Mouse (Mus musculus) heart, adult 2 months (tissue): ENCODE results near the gene Lin54.

Experiments used
- CTCF ChIP-seq: fragments of 200-600 bp; IDR thresholded peaks from 2 replicates; pipeline ENCODE4 v1.8.1; 2022; ENCODE audit warnings: antibody characterized with exemption, mild to moderate bottlenecking, moderate library complexity
- EP300 ChIP-seq: fragments of 200-500 bp; IDR thresholded peaks from 2 replicates; pipeline ENCODE4 v1.6.1; 2011; ENCODE audit warnings: low read depth, low read length, control low read depth; ENCODE audit not compliant: insufficient read depth
- POLR2A ChIP-seq: fragments of 200-500 bp; IDR thresholded peaks from 2 replicates; pipeline ENCODE4 v1.6.1; 2011; ENCODE audit warnings: mild to moderate bottlenecking, low read depth, low read length, control low read depth; ENCODE audit not compliant: insufficient read depth

GRCm38 (mm10) chr5:100519027-100519411 is 18.6 kb upstream of the Lin54 start:
- TF ChIP-seq POLR2A (no peak), EP300 (no peak), CTCF (no peak)
